Mouse (Mus musculus) heart, embryonic 12.5 days (tissue): ENCODE data around the gene Rhoq. TPM values are rescaled to one million over a fixed set of nuclear protein-coding genes. Genes with fewer than 3 reads are reported as not detected.
A peak's percentile ranks its signal among the peaks of the same experiment; 100 is the strongest.

Source experiments
- ATAC-seq: fragments of 200-750 bp; cut with Nextera tagmentation; 2 replicates; pipeline ENCODE4 v1.8.0; 2017; ENCODE audit warnings: moderate TSS enrichment, moderate library complexity; ENCODE audit not compliant: insufficient number of reproducible peaks, low FRiP score
- H3K27ac ChIP-seq: fragments of 300-500 bp; sonication (generic); 2 replicates; pipeline ENCODE4 v1.5.1; 2016; ENCODE audit warnings: mild to moderate bottlenecking, moderate library complexity; ENCODE audit not compliant: poor library complexity, severe bottlenecking
- H3K27me3 ChIP-seq: fragments of 300-500 bp; sonication (generic); replicated peaks from 2 replicates; pipeline ENCODE4 v1.6.1; 2016; ENCODE audit warnings: mild to moderate bottlenecking, moderate library complexity
- H3K36me3 ChIP-seq: fragments of 300-500 bp; sonication (generic); 2 replicates; pipeline ENCODE4 v1.6.1; 2016; ENCODE audit warnings: mild to moderate bottlenecking, moderate library complexity
- H3K4me1 ChIP-seq: fragments of 300-500 bp; sonication (generic); replicated peaks from 2 replicates; pipeline ENCODE4 v1.6.1; 2016; ENCODE audit warnings: mild to moderate bottlenecking
- H3K4me2 ChIP-seq: fragments of 300-500 bp; sonication (generic); 2 replicates; pipeline ENCODE4 v1.6.1; 2016; ENCODE audit warnings: mild to moderate bottlenecking, moderate library complexity
- H3K4me3 ChIP-seq: fragments of 300-500 bp; sonication (generic); 2 replicates; pipeline ENCODE4 v1.5.1; 2016; ENCODE audit warnings: mild to moderate bottlenecking
- H3K9ac ChIP-seq: fragments of 300-500 bp; sonication (generic); 2 replicates; pipeline ENCODE4 v1.6.1; 2016; ENCODE audit warnings: mild to moderate bottlenecking, moderate library complexity
- H3K9me3 ChIP-seq: fragments of 300-500 bp; sonication (generic); replicated peaks from 2 replicates; pipeline ENCODE4 v1.6.1; 2016; ENCODE audit warnings: mild to moderate bottlenecking, moderate library complexity
- WGBS: fragments of 180-500 bp; shearing (Covaris S2); methylation state at CpG from one replicate; pipeline ENCODE4 v1.1.7; 2016; 5-methylcytosine and 5-hydroxymethylcytosine counted together
- polyA plus RNA-seq: library from polyadenylated mRNA; unstranded; fragments of >200 nt; fragmentation: Nextera tagmentation; extraction: Ambion mirVana; gene quantifications from 2 replicates; pipeline ENCODE4 v1.2.1, GENCODE M21; 2016

Rhoq gene
- polyA plus RNA-seq, 1 experiment from 2014 or later, result 28.4 TPM

GRCm38 (mm10) chr17:87044364-87044763 is 81.5 kb downstream of the Rhoq start:
- Histone ChIP-seq H3K36me3 (no peaks in the 10 kb centered on the region), H3K4me1 (no peaks in the 10 kb centered on the region), H3K9me3 (no peaks in the 10 kb centered on the region), H3K9ac (no peak overlapping the region), H3K4me3 (no peak overlapping the region), H3K27me3 (0 out of 2 replicates have a peak, but pooled peaks cover 9% of the 10 kb centered on the region), H3K4me2 (no peak overlapping the region), H3K27ac (no peak overlapping the region)
- 3% methylated on average over 15 of the region's 15 CpGs for WGBS
- peak; percentile 45; the same call in 1 of the 2 replicates for ATAC-seq

- H3K4me3 ChIP-seq, result no peak overlapping the region
- no peak overlapping the region for H3K4me2 ChIP-seq
- H3K36me3 ChIP-seq, result no peaks in the 10 kb centered on the region
- no peak overlapping the region for H3K9ac ChIP-seq
- 78% methylated on average over 8 of the region's 8 CpGs for WGBS
- no peak for ATAC-seq
- no peaks in the 10 kb centered on the region for H3K9me3 ChIP-seq
- H3K4me1 ChIP-seq, result no peaks in the 10 kb centered on the region
- 0 out of 2 replicates have a peak, but pooled peaks cover 9% of the 10 kb centered on the region for H3K27me3 ChIP-seq
- no peak overlapping the region for H3K27ac ChIP-seq
Measured at GRCm38 (mm10) chr17:87044796-87045195, 81.9 kb downstream of the Rhoq start.

Other genes with a start within 250 kb of the Rhoq start
- 7.2 and 9.6 TPM in 2 replicates for gene Epas1, start 209.4 kb upstream of the Rhoq start, polyA plus RNA-seq
- not detected in 2 replicates for gene Tmem247, start 45.7 kb upstream of the Rhoq start, polyA plus RNA-seq
- gene Atp6v1e2, start 15.2 kb upstream of the Rhoq start, polyA plus RNA-seq, result not detected in 2 replicates
- gene Pigf, start 62.3 kb downstream of the Rhoq start, polyA plus RNA-seq, result 16.9 and 21.5 TPM in 2 replicates
- 115 TPM in 2 replicates for gene Cript, start 62.5 kb downstream of the Rhoq start, polyA plus RNA-seq
- 13.5 and 17.0 TPM in 2 replicates for gene Socs5, start 144.6 kb downstream of the Rhoq start, polyA plus RNA-seq